Mouse (Mus musculus): ENCODE data around the gene Cacfd1. TPM values are rescaled to one million over a fixed set of nuclear protein-coding genes. Genes with fewer than 3 reads are reported as not detected.
A peak's percentile ranks its signal among the peaks of the same experiment; 100 is the strongest.

The Cacfd1 gene
- polyA plus RNA-seq, 1 experiment from 2014 or later: 96.5 TPM

DNA sequence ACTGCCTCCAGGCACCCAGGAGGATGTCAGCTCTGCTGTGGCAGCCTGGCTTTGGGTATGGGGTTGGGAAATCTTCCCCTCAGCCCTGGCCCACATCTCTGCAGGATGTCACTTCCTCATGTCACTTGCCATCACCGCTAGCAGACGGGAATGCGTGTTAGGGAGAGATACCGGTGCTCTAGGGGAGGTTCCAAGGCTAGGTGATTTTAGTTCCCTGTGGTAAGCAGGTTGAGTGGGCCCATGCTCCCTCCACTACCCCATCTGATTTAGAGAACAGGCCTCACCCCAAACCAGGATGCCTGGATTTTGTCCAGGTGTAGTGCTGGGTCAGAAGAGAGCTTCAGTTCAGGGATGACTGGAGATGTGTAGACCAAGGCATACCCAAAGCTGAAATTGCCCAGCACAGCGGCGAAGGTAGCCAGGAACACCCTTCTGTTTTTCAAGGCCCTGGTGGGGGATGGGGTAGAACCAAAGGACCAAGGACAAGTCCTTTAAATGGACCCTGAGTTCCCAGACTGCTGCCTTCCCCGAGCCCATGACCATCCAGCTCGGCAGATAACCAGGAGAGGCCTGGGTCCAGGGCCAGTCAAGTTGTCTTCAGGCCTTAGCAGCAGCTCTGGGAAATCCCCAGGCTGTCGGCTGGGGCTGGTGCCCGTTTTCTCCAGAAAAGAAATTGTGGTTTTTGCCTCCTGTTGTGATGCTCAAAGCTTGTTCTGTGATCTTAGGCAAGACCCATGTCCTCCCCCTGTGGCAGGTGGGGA, 17.3 kb downstream of the Cacfd1 start:
- peak overlapping the region; percentile 60 for H3K4me2 ChIP-seq
- H3K9me3 ChIP-seq: no peaks in the 10 kb centered on the region
- H3K4me3 ChIP-seq (replicated peaks): no peak overlapping the region
- H3K36me3 ChIP-seq: no peaks in the 10 kb centered on the region
- no peak overlapping the region for H3K27ac ChIP-seq
- H3K27me3 ChIP-seq: peaks cover 21% of the 10 kb centered on the region; the same call in 1 of the 2 replicates
- 0 out of 2 replicates have a peak, but pooled peaks cover 7% of the 10 kb centered on the region for H3K4me1 ChIP-seq (replicated peaks)
- WGBS: 75% methylated on average over 10 of the region's 10 CpGs
- 0 out of 2 replicates have a peak overlapping the region, but pooled peaks have one; percentile 44 for H3K9ac ChIP-seq (replicated peaks)
- ATAC-seq (ENCODE audit: insufficient number of reproducible peaks, insufficient read depth, low FRiP score, low TSS enrichment, low read depth): no peak

DNA sequence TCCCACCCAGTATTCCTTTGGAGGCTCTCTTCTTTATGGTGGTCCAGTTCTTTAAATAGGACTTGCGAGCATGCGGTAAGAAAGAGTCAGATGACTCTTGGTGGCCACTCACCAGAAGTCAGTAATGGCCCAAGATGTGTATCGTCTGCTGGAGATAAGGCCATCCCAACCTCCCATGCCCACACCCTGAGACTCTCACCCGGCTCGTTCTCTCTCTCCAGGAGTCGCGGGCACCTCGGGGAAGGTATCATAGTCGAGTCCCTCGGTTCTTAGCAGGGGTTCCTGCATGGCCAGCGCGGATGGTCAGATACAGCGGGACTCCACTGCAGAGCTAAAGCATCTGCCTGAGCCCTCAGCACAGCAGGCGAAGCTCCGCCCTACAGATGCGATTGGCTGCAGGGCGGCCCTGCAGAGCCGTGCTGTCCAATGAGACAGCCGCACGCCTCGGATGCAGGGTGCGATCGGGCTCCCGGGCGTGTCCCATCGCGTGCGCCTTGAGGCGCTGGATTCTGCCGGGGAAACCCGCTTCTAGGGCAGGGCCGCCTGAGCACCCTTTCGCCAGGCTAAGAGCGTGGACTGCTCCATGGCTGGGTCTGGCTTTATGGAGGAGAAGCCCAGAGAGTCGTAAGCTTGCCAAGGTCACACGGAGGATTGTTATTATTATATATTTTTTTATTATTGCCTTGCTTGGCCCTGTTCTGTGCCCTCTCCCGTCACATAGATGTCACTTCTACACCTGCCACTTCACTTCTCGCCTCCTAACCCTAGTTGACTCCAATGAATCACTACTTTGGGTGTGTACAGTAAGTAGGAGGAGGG, 18.1 kb downstream of the Cacfd1 start, which contains the start of gene Slc2a6:
Gene Slc2a6, minus strand, starts transcription at position 381 of the 819 bp plus-strand sequence.
- H3K4me2 ChIP-seq: peak within 1 kb of the TSS; percentile 60
- 0 out of 2 replicates have a peak, but pooled peaks cover 4% of the 10 kb centered on the region for H3K4me1 ChIP-seq (replicated peaks)
- peak within 1 kb of the TSS; percentile 44 for H3K9ac ChIP-seq (replicated peaks)
- peak within 1 kb of the TSS; percentile 33 for H3K4me3 ChIP-seq (replicated peaks)
- 4% methylated on average over 38 of the region's 38 CpGs for WGBS
- H3K27ac ChIP-seq: no peak within 1 kb of the TSS
- peaks cover 21% of the 10 kb centered on the region; the same call in 1 of the 2 replicates for H3K27me3 ChIP-seq
- no peaks in the 10 kb centered on the region for H3K36me3 ChIP-seq
- no peaks in the 10 kb centered on the region for H3K9me3 ChIP-seq
- peak; percentile 91 for ATAC-seq (ENCODE audit: insufficient number of reproducible peaks, insufficient read depth, low FRiP score, low TSS enrichment, low read depth)

DNA sequence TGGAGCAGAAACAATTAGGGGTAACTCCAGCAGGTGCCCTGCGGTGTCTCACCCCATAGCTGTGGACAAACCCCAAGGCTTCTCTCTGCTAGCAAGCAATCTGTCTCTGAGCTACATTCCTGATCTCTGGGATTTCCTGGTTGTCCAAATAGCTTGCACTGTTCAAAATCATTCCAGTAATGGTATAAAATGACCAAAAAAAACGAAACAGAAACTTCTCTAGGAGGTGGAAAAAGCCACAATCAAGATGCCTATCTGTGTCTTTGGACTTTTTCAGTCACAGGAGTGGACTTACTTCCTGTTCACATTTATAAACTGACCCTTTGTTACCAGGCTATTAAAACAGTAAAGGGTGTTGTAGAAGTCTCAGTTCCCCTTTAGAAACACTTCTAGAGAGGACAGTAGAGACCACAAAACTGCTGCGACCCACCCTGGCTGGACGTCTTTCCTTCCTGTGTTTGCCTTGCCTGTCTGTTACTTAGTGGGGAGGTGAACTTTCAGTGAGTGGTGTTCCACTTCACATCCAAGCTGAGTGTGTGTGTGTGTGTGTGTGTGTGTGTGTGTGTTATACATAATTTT, 18.8 kb downstream of the Cacfd1 start:
- 69% methylated on average over 4 of the region's 4 CpGs for WGBS

DNA sequence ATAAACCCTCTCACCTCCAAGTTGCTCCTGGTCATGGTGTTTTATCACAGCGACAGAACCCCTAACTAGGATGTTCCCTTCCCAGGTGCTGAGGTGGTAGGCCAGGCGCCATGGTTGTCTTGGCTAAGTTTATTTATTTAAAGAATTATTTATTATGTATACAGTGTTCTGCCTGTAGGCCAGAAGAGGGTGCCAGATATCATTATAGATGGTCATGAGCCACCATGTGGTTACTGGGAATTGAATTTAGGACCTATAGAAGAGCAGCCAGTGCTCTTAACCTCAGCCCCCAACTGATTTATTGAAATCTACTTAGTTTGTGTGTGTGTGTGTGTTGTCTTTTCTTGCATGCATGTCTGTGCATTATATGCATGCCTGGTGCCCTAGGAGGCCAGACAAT, 22.6 kb downstream of the Cacfd1 start:
- Histone ChIP-seq H3K4me1 (replicated peaks) (0 out of 2 replicates have a peak, but pooled peaks cover 4% of the 10 kb centered on the region), H3K9me3 (no peaks in the 10 kb centered on the region), H3K4me2 (no peak overlapping the region), H3K27me3 (peaks cover 17% of the 10 kb centered on the region; the same call in 1 of the 2 replicates), H3K9ac (replicated peaks) (no peak overlapping the region), H3K27ac (no peak overlapping the region), H3K36me3 (no peaks in the 10 kb centered on the region), H3K4me3 (replicated peaks) (no peak overlapping the region)
- ATAC-seq (ENCODE audit: insufficient number of reproducible peaks, insufficient read depth, low FRiP score, low TSS enrichment, low read depth): no peak
- WGBS: 81% methylated on average over 2 of the region's 2 CpGs

More for the DNA sequence above, 18.8 kb downstream of the Cacfd1 start:
- peaks cover 21% of the 10 kb centered on the region; the same call in 1 of the 2 replicates for H3K27me3 ChIP-seq
- no peak for ATAC-seq (ENCODE audit: insufficient number of reproducible peaks, insufficient read depth, low FRiP score, low TSS enrichment, low read depth)
- peak overlapping the region; percentile 60 for H3K4me2 ChIP-seq
- no peak overlapping the region for H3K27ac ChIP-seq
- no peaks in the 10 kb centered on the region for H3K9me3 ChIP-seq
- H3K36me3 ChIP-seq: no peaks in the 10 kb centered on the region
- peak overlapping the region; percentile 33 for H3K4me3 ChIP-seq (replicated peaks)
- H3K9ac ChIP-seq (replicated peaks): no peak overlapping the region
- 0 out of 2 replicates have a peak, but pooled peaks cover 4% of the 10 kb centered on the region for H3K4me1 ChIP-seq (replicated peaks)

DNA sequence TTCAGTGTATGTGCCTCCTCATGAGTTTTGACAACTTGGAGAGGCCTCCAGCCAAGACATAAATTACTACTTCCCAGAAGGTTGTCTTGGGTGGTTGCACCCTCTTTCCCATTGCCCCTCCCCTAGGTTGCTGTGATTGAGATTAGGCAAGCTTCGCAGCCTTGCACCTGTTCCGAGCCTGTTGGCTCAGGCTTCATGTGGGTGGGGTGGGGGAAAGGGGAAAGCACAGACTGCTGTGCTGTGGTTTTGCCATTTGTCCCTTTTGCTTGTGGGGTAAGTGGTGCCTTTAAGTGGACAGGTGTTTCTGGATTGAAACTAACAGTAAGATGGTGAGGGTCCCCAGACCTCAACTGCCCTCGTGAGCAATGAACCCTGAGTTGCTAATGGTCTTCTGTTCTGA, 26.3 kb downstream of the Cacfd1 start:
- Histone ChIP-seq H3K4me1 (replicated peaks) (peaks cover 5% of the 10 kb centered on the region; the same call in 1 of the 2 replicates), H3K9ac (replicated peaks) (no peak overlapping the region), H3K4me3 (replicated peaks) (no peak overlapping the region), H3K9me3 (no peaks in the 10 kb centered on the region), H3K27me3 (no peaks in the 10 kb centered on the region), H3K36me3 (no peaks in the 10 kb centered on the region), H3K4me2 (no peak overlapping the region), H3K27ac (no peak overlapping the region)
- WGBS: 64% methylated on average over 3 of the region's 3 CpGs
- ATAC-seq (ENCODE audit: insufficient number of reproducible peaks, insufficient read depth, low FRiP score, low TSS enrichment, low read depth): no peak

DNA sequence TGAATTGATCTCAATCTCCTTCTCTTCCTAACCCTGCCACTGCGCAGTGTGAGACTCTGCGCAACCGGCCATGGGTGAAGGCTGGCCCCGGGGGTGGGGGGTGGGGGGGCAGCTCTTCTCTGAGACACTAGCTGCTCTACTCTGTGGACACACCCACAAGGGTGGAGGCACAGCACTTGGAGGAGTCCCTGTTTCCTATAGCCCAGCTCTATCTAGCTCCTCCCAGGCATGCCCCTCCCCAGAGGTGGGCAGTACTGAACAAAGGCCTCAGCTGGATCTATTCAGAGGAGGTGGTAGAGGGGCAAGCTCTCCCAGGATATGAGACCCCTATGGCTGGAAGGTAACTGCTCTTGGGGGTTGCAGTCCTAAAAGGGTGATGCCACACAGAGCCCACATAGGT, 27.3 kb downstream of the Cacfd1 start:
- Histone ChIP-seq H3K36me3 (no peaks in the 10 kb centered on the region), H3K27ac (no peak overlapping the region), H3K27me3 (no peaks in the 10 kb centered on the region), H3K9ac (replicated peaks) (no peak overlapping the region), H3K4me1 (replicated peaks) (peaks cover 5% of the 10 kb centered on the region; the same call in 1 of the 2 replicates), H3K4me3 (replicated peaks) (no peak overlapping the region), H3K9me3 (no peaks in the 10 kb centered on the region), H3K4me2 (no peak overlapping the region)
- peak; percentile 50; the same call in 1 of the 2 replicates for ATAC-seq (ENCODE audit: insufficient number of reproducible peaks, insufficient read depth, low FRiP score, low TSS enrichment, low read depth)
- WGBS: 65% methylated on average over 4 of the region's 4 CpGs

DNA sequence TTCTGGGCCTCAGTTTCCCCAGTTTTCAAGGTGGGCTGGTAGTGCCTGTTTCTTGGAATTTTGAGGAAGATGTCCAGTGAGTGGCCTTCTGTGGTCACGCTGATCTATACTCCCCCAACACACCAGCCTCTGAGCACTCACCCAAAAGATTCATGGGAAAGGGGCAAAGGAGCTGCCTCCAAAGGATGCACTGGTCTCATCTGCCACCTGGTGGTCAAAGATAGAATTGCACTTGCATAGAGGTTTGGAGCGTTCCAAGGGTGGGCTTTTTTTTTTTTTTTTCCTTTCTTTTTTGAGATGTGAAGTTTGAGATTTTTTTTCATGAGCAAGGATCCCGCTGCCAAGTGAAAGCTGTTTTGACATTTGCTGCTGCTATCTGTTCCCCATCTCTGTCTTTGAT, 28.9 kb downstream of the Cacfd1 start:
- Histone ChIP-seq H3K4me1 (replicated peaks) (peaks cover 5% of the 10 kb centered on the region; the same call in 1 of the 2 replicates), H3K9me3 (no peaks in the 10 kb centered on the region), H3K27ac (no peak overlapping the region), H3K9ac (replicated peaks) (no peak overlapping the region), H3K27me3 (no peaks in the 10 kb centered on the region), H3K4me2 (no peak overlapping the region), H3K4me3 (replicated peaks) (no peak overlapping the region), H3K36me3 (no peaks in the 10 kb centered on the region)
- WGBS: 2% methylated on average over 3 of the region's 3 CpGs
- ATAC-seq (ENCODE audit: insufficient number of reproducible peaks, insufficient read depth, low FRiP score, low TSS enrichment, low read depth): no peak

DNA sequence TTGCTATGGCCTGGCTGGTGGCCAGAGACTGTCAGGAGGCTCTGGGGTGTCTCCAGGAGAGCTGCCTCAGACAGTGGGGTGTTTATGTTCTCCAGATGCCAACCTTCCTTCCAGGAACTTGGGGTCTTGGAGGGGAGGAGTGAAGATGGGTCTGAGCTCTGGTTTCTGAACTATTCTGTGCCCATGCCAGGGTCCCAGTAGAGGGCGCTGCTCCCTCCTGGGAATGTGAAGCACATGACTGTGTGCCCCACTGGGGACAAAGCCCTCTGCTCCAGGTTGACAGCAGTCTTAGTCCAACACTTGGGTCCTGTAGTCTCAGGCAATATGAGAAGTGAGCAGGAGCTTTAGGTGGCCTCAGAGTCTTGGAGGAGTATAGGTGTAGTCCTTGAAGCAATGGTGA, 29.6 kb downstream of the Cacfd1 start:
- Histone ChIP-seq H3K4me1 (replicated peaks) (peaks cover 8% of the 10 kb centered on the region), H3K4me2 (no peak overlapping the region), H3K27ac (no peak overlapping the region), H3K4me3 (replicated peaks) (no peak overlapping the region), H3K9ac (replicated peaks) (no peak overlapping the region), H3K9me3 (no peaks in the 10 kb centered on the region), H3K36me3 (no peaks in the 10 kb centered on the region), H3K27me3 (no peaks in the 10 kb centered on the region)
- no peak for ATAC-seq (ENCODE audit: insufficient number of reproducible peaks, insufficient read depth, low FRiP score, low TSS enrichment, low read depth)
- WGBS: 6% methylated on average over 1 of the region's 1 CpGs

DNA sequence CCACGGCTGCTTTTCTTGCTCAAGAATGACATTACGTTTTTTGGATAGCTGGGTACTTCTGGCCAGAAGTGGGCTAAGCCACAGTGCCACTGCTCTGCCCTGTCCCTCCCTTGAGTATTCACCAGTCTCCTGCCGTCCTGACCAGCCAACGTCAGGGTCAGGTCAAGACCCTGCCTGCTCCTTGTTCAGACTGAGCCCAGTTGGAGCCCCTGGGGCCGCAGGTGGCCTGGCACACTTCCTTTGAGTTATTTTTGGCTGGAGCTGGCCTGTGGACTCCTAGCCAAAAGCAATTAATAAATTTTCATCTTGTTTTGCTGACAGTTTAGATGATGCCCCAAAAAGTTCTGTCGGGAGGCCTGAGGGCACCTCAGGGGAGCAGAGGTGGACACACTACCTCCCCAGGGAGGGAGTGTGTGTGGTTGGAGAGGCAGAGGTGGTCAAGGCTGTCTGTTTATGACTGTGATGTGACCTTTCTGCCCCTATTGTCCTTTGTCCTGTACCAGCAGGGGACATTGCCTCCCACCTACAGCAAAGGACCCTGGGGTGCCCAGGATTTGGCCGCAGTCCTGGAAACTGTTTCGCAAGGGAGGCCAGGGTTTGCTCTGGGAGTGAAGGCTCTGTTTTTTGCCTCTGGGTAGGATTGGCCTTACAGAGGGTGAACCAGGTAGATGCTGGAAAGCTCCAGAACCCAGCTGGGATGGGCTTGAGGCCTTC, 32.6 kb downstream of the Cacfd1 start:
- H3K27me3 ChIP-seq: no peaks in the 10 kb centered on the region
- whole genome bisulfite sequencing: 77% methylated on average over 8 of the region's 8 CpGs
- ATAC-seq (ENCODE audit: insufficient number of reproducible peaks, insufficient read depth, low FRiP score, low TSS enrichment, low read depth): no peak
- no peak overlapping the region for H3K27ac ChIP-seq
- no peak overlapping the region for H3K4me3 ChIP-seq (replicated peaks)
- no peaks in the 10 kb centered on the region for H3K36me3 ChIP-seq
- H3K9me3 ChIP-seq: no peaks in the 10 kb centered on the region
- no peak overlapping the region; the same call in 1 of the 2 replicates for H3K9ac ChIP-seq (replicated peaks)
- peaks cover 10% of the 10 kb centered on the region for H3K4me1 ChIP-seq (replicated peaks)
- no peak overlapping the region for H3K4me2 ChIP-seq

DNA sequence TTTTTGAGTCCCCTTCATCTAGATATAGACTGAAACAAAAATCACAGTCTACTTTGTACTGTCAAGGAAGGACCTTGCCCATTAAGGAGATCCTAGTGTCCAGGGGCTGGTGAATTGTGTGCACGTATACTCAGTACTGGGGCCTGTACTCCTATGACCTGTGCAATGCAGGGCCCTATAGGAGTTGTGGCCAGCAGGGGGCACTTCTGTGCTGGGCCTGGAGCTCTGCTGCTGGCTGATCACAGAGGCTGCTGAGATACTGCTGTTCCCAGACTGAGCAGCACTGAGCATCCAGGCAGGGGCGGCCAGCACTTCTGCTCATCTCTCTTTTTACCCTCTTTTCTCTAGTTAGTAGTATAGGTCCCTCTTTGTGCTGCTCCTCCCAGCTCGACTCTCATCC, 33.7 kb downstream of the Cacfd1 start:
- H3K4me2 ChIP-seq: no peak overlapping the region
- WGBS: 30% methylated on average over 3 of the region's 3 CpGs

More for the DNA sequence above, 33.7 kb downstream of the Cacfd1 start:
- Histone ChIP-seq H3K9ac (replicated peaks) (no peak overlapping the region), H3K27ac (no peak overlapping the region), H3K36me3 (no peaks in the 10 kb centered on the region), H3K27me3 (no peaks in the 10 kb centered on the region), H3K9me3 (no peaks in the 10 kb centered on the region), H3K4me1 (replicated peaks) (peaks cover 10% of the 10 kb centered on the region), H3K4me3 (replicated peaks) (no peak overlapping the region)
- ATAC-seq (ENCODE audit: insufficient number of reproducible peaks, insufficient read depth, low FRiP score, low TSS enrichment, low read depth): peak; percentile 80; the same call in 1 of the 2 replicates
